Mouse (Mus musculus) lung, postnatal 10 days (tissue): ENCODE results near the gene Ugt1a9.

ENCODE experiments used
- DNase-seq: peaks from one replicate; pipeline ENCODE4 v3.0.0; 2021

Ugt1a9 gene

DNA sequence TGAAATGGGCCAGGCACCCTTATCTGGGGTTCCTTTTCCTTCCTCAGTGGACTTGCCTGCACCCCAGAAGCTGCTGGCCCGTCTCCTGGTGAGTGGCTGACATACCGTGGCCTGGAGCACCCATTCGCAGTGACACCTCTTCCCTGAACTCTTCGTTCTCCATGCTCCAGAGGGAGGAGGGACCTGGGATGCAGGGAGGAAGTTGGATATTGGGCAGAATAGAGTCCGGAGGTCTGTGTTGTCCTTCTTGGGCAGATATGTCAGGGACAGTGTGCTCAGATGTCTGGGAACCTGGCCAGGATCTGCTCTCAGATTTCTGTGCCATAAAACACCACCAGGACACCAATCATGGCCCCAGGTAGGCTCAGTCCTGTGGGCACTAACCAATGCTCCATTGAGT is 169.5 kb downstream of the Ugt1a9 start:
- DNase-seq, result no peak

DNA sequence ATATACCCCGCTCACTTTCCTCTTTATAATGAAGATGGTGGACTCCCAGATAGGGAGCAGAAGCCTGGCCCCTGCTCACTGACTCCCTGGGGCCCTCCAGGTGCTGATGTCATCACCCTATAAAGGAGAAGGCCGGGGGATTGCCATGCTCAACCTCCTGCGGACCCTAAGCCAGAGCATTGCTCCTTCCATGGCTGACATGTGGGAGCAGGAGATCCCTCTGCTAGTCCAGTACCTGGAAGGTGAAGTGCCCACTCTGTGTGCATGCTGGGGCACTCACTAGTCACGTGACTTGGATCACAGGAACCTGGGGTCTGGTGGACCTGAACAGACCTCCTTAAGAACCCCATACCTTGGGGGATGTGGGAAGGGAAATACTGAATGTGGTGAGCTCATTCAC is 170.0 kb downstream of the Ugt1a9 start:
- DNase-seq, result no peak

DNA sequence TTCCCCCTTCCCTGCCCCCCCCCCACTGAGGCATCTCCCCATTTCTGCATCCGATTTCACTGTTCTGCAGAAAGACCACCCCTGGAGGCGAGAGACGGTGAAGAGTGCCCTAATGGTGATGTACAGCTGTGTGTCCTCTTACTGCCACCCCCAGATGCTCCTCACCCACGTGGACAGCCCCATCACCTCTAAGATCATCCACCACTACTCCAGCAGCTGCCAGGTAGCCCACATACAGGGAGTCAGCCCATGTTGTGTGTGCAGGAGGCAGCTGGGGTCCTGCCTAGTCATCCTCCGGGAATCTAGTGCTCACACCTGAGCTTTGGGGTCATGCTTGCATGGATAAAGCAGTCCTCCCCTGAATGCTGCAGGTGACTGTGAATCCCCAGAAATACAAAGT is 173.3 kb downstream of the Ugt1a9 start:
- DNase-seq, result no peak

DNA sequence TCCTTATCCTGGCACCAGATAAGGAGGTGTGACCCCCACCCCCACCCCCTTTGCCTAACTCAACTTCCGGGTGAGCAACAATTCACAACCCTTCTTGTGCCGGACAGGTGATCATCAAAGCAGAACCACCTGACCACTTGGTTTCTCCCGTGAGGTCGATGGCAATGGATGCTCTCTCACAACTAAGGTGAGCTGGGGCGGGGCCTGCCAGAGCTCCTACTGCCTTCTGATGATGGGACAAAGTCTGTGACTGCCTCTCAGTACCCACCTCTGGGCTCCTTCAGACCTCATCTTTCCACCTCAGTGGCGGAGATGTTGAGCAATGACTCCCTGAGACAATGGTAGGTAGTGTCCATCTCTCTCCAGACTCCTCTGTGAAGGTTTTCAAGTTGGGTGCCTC is 175.3 kb downstream of the Ugt1a9 start:
- DNase-seq, result no peak

DNA sequence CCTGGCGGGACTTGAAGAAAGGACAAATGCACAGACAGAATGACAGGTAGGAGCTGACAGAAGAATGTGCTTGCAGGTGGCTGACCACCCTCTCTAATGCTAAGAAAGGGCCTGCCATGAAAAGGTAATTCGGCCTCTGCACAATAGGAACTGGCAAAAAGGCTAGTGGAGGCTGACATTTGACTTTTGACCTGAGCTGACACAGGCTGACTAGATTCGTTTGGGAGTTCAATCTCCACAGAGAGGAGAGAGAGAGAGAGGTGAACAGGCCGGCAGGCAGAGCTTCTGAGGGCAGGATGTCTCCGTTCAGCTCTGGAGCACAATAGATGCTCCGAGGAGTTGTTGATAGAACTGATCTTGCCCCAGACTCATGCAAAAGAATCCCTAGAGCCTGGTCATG is 175.8 kb downstream of the Ugt1a9 start:
- DNase-seq, result no peak

DNA sequence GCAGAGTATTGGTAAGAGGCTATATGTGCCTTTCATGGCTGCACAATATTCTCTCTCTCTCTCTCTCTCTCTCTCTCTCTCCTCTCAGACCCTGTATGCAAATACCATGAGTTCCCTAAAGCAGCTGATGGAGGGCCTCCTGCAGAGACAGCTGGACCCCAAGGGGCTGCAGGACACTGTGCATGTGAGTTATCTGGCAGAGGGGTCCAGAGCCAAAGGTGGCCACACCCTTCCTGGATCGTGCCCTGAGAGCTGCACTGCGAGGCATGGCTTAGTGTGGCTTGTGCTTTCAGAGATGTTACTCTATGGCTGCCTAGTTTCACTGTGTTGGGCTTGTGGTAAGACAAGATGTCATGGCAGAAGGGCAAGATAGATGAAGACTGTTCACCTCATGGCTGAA is 177.1 kb downstream of the Ugt1a9 start:
- no peak for DNase-seq

DNA sequence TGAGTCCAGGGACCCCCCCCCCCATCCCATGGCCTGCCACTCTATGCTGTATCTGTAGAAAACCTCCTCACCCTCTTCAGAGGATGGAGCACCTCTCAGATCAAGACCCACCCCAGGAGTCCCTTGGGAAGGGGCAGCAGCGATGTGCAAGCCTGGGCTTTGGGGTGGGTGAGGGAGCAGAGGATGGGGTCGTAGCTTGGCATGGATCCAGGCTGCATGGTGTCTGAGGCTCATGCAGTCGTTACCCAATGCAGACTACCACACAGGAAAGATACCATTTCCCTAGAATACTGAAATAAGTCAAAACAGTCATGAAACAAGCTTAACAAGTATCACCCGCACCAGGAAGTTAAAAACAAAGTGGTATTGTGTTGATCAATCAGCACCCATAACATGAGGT is 178.1 kb downstream of the Ugt1a9 start:
- DNase-seq, result no peak

DNA sequence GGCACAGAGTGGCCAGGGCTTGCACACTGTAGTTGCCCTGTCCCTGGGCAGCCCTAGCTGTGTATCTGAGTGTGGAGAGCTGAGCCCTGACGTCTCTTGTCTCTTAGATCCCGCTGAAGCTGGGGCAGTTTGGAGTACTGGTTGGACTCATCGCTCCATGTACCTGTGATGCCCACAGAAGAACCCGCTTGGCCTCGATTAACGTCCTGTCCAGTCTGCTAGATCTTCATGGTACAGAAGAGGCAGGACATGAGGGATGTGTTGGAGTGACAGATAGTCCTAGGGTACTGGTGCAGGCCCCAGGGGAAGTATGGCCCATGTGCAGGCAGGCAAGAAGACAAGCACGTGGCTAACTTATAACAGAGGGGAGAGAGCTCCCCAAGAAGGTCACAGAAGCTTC is 179.0 kb downstream of the Ugt1a9 start:
- no peak for DNase-seq

DNA sequence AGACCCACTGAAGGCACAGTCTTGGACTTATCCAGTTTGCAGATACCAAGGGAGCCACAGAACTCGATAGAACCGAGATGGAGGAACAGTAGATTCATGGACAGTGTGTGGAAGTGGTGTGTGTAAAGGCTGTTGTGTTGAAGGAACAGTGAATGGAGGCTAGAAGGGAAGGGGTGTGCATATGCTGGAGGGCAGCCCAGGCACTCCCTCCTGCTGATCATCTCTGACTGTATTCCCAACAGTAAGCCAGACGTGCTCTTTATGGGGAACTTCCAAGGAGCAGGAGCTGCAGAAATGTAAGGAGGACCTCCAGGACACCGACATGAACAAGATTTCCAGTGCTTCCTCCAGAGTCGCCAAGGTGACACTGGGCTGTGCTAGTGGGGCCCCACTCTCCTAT is 179.4 kb downstream of the Ugt1a9 start:
- DNase-seq, result no peak

DNA sequence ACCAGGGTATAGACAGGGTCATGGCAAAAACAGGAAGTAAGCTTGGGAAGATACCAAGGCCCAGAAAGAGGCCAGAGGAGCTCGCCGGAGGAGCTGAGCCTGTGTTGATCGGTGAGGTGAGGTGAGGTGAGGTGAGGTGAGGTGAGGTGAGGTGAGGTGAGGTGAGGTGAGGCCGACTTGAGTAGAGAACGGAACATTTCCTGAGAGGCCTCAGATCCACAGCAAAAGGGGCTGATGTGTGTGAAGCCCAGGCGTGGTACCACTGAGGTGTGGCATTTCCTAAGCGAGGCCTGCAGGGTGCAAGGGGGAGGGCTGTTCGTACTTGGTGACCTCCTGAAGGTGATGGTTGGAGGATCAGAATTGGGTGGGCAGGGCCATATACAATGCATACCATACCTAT is 182.5 kb downstream of the Ugt1a9 start:
- no peak for DNase-seq

DNA sequence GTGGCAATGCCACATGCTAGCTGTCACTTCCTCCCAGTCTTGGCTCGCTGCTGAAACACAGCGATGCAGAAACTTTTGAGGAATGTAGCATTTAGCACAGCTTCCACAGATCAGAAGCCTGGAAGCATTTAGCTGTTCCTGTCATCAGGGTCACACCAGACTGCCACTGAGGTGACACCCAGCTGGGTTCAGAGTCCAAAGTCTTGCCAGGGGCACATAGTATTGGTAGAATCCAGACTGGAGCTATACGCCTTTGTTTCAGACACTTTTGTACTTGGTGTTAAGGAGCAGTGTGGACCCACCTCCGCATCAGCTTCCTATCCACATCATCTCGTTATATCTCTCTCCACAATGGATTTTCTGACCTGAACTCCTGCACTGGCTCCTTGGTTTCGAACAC is 182.9 kb downstream of the Ugt1a9 start:
- no peak for DNase-seq

DNA sequence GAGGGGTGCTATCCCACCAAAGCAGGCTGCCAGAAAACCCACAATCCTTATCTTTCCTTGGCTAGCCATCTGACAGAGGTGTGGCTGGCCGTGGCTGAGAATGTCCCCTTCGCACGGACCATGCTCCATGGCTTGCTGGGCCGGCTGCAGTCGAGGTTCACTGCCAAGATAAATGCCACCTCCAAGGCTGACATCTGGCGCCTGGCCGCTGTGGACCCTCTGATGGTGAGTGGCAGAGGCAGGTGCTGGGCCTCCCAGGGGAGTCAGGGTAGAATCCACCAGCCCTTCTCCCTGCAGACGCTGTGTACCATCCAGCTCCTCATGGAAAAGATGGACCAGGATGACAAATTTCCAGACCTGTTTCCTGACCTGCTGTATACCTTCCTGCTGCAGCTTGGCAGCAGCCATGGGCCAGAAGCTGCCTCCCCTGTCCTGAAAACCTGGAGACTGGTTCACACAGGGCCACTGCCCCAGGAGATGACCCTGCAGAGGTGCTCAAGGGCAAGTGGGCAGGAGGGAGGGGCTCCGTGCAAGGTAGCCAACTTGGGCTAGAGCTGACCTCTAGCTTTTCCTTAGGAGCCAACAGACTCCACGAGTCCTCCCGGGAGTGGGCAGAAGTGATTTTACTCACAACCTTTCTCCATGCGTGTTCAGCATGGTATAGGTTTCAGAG is 184.3 kb downstream of the Ugt1a9 start:
- DNase-seq, result no peak

DNA sequence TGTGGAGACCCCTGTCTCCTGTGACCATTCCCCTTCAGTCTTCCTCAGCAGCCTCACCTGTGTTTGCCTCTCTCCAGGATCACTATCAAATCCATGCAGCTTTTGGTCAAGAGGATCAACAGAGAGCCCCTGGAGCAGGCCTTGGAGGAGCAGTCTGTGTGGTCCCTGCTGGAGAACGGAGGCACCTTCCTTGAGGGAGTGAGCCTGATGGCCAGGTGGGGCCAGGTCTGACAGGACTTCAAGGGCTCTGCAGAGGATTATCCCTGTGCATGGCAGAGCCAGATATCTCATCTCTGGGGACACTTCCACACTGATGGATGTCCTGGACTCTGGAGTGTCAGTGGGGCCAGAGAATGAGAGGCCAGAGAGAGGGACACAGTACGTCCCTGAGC is 184.9 kb downstream of the Ugt1a9 start:
- DNase-seq, result no peak

DNA sequence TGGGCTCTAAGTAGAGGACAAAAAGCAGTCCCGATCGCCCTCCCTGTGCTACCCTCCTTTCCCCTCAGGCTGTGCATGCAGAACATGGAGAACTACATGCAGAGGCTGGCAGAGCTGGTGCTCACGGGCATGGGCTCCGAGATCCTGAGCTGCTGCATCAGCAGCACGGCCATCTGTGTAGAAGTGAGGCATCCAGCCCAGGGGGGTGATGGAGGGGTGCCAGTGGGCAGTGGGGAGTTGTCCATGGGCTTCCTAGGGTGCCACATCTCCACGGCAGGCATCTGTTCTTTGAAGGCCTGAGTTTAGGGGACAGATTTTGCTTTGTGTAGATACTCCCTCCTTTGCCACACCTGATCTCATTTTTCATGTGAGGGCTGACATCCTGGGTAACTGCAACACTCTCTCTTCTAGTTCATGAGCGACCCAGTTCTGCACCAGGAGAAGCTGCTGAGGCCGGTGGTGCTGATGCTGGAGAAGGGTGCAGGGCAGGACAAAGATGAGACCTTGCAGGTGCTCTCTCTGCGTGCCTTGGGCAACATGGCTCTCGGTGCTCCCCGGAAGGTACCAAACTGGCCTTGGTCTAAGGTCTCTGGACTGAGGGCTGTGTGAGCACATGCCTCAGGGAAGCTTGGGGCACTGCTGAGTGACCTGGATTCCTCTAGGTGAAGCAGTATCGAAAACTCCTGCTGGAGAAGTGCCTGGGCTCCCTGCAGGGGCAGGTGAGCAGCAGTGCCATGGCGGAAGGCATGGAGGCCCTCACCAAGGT is 185.6 kb downstream of the Ugt1a9 start:
- DNase-seq, result no peak

DNA sequence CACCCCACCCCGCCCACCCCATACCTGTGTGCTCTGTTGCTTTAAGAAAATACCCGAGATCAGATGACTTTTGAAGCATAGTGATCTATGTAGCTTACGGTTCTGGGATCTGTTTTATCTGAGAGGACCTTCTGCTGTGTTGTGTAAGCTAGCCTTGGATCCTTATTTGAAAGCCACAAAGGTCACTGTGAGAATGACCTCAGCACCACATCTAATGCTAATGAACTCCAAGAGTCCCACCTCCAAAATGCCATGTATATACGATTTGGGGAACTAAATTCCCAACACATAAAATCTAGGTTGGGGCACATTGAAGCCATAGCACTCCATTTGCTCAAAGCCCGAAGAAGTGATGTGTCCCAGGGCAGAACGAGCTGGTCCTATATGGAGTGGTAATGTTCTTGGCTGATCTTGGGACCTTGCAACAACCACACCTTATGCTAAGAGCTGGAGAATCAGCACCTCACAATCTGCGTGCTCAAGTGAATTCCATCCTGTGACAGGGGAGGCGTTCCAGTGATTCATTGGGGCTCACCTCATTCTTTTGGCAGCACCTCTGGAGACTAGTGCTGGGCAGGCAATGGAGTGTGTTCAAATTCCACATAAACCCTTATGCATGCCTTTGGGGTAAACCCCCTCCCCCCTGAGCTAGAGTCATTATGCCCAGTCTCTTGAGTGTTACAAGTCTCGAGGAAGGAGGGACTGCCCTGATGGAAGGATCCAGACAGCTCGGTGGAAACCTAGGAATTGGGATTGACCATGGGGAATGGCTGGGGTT is 186.5 kb downstream of the Ugt1a9 start:
- DNase-seq, result no peak

DNA sequence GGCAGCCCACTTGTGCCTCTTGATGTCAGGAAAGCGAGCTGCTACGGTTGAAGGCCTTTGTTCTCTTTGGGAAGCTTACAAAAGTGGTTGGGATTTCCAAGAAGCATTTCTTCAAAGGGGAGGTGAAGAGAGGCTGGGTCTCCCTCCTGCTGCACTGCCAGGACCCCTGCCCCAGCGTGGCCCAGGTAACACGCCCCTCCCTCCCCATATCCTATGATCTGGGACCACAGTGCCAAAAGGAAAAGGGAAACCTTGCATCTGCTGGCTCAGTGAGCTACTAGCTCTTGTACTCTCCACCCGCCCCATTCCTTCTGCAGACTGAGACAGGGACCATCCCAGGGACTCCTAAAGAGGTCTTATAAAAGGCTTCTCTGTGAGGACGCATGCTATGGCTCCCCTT is 187.1 kb downstream of the Ugt1a9 start:
- DNase-seq, result no peak

DNA sequence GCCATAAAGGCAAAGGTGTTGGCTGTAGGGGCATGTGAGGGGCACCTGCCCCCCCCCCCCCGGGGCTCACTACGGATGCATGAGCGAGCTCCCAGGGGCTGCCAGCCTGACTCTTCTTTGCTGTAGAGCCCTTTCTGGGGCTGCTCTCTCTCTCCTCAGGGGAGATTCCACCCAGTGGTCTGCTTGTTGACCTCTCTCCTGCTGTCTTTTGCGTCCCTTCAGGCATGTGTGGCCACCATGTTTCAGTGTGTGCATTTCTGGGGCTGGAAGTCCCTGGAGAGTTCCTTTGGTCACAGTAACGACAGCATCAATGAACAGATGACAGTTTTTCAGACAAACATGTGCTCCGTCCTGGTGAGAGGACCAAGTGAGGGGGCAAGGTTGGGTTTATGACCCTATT is 187.8 kb downstream of the Ugt1a9 start:
- no peak for DNase-seq

DNA sequence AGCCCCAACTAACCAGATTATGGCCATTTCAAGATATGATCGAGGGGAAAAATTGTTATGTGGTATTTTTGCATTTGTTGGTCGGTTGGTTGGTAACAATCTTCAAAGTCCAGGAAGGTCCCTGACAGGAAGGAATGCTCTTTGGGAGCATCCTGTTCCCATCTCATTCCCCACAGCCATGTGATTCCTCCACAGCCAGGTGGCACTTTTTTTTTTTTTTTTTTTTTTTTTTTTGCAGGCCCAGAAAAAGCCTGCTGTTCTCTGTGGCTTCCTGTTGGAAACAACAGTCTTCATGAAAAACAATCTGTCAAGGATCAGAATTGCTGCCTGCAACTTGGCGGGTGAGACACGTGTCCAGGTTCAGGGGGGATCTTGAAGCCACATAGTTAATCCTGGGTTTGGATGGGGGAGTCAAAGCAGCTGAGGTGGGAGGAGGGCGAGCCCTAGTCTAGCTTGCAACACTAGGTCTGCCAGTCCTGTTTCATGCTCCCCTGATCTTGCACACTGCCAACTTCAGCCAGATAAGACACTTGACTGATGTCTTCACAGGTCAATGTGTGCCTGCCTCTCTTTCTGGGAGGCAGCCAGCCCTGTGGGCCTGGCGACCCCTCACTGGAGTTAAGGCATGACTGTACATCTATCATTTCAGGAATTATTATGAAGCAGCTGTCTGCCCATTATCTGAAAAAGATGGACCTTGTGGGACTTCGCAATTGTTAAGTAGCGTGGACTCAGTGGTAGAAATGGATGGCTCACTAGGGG is 188.5 kb downstream of the Ugt1a9 start:
- DNase-seq, result peak; percentile 25

DNA sequence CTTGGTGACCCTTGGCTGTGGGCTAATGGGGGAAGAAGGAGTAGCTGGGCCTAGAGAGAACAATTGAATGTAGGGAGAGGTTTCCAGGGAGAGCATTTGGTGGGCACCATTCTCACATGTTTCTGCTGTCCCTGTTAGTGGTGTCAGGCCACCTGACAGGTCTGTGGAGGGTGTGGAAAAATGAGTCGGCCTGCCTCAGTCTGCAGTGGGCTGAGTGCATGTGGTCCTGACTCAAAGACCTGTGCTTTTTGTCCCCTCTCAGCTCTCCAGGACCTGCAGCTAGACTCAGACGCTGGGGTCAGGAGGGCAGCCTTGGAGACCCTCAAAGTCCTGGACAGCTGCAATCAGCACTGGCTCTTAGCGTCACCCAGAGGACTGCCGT is 189.0 kb downstream of the Ugt1a9 start:
- peak; percentile 24 for DNase-seq

DNA sequence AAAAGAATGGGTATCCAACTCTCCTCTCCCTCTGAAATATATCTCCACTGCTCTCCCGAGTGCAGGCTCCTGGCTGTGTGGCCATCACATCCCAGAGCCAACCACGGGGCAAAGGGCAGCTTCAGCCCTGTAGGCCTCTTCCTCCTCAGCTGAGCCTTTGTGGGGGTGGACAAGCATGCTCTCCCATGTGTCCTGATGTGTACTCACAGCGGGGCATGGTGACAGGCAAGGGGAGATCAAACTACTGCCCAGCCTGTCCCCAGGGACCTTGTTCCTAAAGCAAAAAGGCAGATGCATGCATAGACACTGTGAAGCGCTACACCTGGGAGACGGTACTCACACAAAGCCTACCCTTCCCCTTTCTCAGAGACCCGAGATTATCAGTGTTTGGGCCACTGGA is 189.5 kb downstream of the Ugt1a9 start:
- peak; percentile 63 for DNase-seq

DNA sequence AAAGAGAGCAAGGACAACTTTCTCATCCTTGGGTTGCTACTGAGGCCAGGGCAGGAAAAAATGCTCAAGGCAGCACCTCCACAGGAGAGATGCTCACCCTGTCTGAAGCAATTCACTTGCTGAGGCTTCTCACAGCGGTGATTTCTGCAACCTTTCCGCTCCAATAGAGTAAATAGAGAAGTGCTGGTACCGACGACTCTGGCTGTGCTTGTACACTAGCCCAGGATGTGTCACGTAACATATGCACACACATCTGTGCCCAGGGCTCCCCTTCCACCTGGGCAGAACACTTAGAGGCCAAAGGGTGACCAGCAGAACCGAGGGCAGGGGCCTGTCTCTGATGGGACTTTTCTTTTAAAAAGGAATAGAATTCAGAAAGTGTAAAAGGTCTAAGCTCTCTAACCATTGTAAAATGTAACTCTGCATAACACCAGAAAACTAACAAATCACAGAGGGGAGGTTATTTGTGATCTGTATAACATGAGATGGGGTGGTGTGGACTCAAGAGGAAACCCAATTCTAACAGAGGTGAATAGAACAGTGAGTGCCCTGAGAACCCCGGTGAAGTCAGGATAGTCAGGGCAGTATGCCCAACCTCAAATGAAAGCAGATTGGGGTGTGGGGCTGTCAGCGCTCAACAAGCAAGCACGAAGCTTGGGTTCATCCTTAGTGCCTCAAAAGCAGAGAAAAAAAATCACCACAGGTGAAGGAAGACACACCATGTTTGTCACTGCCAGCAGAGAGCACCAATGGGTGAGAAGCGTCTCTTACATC is 190.2 kb downstream of the Ugt1a9 start:
- no peak for DNase-seq

DNA sequence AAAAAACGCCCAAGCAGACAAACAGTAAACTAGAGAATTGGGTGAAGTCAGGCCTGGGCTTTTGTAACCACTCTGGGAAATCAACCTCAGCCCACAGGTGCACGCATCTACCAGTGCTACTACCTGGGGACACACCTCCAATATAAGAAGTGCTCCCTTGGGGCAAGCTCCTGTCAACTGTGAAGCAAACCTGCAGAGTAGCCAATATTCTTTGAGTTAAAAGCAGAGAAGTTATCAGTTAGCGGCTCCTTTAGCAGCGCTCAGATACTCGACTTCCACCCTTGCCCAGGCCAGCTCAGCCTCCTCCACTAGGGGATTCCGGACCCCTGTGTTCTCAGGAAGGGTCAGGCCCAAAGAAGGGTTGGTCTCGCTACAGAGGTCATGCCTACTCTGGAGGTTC is 191.1 kb downstream of the Ugt1a9 start:
- DNase-seq, result peak; percentile 21

DNA sequence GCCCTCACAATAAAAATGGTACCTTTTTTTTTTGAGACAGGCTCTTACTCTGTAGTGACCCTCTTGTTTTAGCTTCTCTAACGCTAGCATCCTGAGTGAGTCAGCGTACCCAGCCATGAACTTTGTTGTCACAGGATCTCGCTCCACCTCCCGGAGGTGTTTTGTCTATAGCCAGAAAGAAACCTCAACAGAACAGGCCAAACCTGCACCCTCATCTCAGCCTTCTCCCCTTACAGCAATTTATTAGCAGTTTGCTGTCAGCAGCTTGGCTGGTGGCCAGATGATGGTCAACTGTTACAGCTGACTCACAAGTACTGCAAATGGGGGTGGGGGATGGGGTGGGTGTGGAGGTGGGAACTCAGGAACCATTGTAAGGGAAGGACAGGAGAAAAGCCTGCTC is 191.7 kb downstream of the Ugt1a9 start:
- peak; percentile 68 for DNase-seq
